Mouse (Mus musculus) ovary, postnatal 36 days (tissue): Measurements from ENCODE around the gene Mrgprb2.

Experiments used
- DNase-seq: peaks from one replicate; pipeline ENCODE4 v3.0.0; 2022; ENCODE audit warnings: low spot score, mixed read lengths

The Mrgprb2 gene

DNA sequence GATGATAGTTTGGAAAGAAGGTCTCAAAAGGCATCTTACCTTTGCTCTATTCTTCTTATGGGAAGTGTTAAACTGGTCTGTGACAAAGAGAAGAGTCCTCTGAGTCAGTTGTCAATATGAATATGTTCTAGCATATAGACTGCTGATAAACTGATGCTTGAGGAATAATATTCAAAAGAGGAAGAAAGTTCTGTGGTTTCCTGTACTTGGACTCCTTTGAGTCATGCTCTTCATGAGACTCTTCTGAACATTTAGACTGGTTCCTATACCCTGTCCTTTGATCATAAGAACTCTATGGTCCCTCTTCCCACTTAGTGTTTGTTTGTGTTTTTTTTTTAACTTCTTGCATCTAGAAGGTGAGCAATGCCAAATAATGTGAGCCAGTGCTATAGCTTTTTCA, at the start of gene Mrgprb2:
Mrgprb2 (minus strand) TSS at position 101 of the 400 bp plus-strand sequence.
- no peak for DNase-seq
